Mouse (Mus musculus) lung, adult 2 months (tissue): ENCODE data around the gene Letm1.

Experiments used
- CTCF ChIP-seq: fragments of 200-500 bp; IDR thresholded peaks from 2 replicates; pipeline ENCODE4 v1.5.1; 2011; ENCODE audit warnings: mild to moderate bottlenecking, low read length, control low read depth; ENCODE audit not compliant: insufficient read depth
- POLR2A ChIP-seq: fragments of 200-500 bp; IDR thresholded peaks from 2 replicates; pipeline ENCODE4 v1.6.1; 2011; ENCODE audit warnings: low read depth, mild to moderate bottlenecking, control low read depth, low read length, borderline replicate concordance; ENCODE audit errors: extremely low read depth

DNA sequence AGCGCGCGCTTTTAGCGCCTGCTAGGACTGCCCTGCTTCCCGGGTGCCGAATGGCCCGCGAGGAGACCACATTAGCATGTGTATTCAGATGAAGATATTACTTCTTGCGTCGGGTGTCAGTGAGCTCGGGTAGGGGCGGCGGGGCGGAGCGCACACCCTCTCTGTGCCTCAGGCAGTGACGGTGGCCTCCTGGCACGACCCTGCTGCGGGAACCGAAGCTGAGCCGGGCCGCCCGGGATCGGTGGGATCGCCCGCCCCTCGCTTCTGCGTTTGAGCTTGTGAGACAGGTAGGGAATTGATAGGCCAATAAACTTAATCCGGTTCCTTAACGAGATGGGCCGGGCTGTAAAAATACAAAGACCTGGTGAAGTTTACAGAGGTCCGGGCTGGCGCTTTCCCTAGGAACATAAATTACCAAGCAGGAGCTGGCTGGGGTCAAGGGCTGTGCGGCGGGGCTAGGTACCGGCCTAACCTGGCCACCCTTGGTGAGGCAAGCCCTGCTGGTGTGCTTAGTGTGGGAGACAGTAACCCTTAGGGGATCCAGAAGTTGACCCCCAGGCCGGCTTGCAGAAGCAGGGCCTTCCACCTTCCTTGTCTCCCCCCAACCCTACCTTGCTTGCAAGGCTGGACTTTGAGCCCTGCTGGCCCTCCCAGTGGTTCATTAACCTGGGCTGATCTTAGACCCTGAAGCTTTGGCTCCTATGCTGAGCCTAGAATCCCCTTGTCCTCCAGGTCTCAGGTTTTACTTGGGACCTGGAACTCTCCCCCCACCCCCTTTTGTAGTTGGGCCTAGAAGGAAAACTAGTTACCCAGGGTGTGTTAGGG, 58.8 kb downstream of the Letm1 start:
- TF ChIP-seq CTCF: no peak
- no peak for TF ChIP-seq POLR2A
